Mouse (Mus musculus): ENCODE measurements around the gene Nhsl1.
A peak's percentile ranks its signal among the peaks of the same experiment; 100 is the strongest.
"Not testable (repeated sequence)": the region's sequence is repeated elsewhere in the genome, so short reads cannot be mapped to it uniquely, and the experiment has no call there.

The Nhsl1 gene

DNA sequence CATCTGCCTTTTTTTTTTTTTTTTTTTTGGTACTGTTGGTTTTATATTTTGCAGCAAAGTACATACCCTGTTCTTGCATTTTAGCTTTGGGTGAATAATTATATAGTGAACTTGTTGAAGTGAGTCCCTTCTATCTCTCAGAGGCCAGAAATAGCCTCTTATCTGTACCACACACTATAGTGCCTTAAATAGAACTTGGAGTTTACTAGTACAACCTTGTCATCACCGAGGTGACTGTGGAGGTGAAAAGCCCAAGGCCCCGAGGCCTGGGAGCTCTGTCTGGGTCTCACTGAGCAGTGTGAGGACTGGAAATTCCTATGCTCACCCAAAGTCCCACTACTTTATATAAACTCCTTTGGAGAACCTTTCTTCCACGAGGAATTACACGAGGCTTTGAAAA lies 128.5 kb downstream of the Nhsl1 start:
- no peak for DNase-seq

DNA sequence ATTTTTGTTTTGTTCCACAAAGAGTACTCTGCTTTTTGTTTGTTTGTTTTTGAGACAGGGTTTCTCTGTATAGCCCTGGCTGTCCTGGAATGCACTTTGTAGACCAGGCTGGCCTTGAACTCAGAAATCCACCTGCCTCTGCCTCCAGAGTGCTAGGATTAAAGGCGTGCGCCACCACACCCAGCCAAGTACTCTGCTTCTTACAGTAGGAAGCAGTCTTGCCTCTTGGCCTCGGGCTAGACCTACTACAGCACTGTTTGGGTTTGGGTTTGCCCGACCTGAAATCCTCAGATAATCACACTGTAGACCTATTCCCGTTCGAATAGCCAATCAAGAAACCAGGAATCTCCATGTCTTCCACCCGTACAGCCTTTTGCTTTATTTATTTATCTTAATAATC lies 130.1 kb downstream of the Nhsl1 start:
- DNase-seq = not testable (repeated sequence)

DNA sequence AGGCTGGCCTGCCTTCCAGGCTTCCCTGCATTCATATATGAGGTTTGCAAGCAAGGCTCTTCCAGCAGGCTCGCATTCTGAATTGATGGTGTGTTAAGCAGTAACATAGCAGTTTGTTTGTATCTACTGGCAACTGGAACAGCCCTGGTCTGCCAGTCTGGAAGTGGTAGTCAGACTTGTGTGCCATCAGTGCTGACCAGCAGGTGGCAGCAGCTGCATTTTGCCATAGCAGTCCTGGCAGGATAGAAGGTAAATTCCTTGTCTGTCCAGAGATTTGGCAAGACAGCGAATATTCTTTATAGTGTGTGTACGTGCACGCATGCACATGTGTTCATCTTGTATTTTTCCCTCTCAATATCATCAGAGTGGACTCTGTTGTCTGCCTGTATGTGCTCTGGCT lies 134.6 kb downstream of the Nhsl1 start:
- peak; percentile 77 to 89 for DNase-seq

GRCm38 (mm10) chr10:18454161-18454560 lies 135.4 kb downstream of the Nhsl1 start:
- no peak for DNase-seq

DNA sequence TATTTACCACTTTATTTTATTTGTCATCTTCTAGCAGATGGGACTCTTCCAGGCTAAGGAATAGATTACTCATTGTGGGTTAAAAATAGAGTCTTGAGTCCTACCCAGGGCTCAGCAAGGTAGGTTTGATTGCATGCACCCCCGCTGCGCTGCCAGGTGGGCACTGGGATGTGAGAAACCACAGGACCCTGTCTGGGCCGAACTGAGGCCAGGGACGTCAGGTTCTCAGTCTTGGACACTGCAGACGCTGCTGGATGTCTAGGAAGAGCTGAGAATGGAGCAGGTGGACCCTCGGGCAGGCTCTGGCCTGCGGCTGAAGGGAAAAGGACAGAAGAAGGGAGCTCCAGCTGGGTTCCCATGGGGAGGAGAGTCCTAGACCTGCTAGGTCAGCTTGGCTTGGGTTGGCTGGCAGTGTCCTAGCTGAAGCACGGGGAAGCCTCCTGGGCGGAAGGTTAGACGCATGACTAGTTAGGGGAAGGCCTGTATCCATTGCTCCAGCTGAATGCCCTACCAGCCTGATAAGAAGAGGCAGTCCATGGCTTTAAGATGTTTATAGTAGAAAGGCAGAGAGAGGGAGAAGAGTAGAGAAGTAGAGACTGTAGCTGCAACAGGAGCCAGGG lies 136.6 kb downstream of the Nhsl1 start:
- DNase-seq = peak in 1 of 2 experiments; percentile 39

DNA sequence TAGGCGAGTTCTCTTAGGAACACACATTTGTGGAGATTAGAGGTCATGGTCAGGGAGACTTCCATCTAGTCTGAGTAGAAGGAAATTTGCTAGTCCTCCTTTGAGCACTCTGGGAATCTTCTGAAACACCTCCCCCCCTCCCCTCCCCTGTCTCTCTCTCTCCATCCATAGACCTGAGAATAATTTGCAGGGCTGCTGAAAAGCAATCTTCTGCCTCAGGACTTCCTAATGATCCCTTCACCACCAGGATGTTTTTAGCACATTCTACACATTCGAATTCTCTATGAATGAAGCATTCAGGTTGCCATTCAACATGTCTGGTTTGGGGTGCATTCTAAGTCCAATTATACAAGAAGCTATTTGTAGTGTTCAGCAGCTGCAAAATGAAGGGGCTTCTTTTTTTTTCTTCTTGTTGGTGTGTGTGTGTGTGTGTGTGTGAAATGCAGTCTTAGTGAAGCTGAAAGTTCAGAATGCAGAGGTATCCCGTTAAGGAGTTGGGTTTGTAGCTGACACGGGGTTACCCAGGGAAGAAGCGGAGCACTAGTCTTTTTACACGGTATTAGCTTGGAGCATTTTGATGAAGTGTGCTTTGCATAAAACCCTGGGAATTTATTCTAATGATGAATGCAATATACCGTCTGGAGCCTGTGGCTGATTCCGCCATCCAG lies 139.2 kb downstream of the Nhsl1 start:
- no peak for DNase-seq

- DNase-seq = no peak
These were observed 142.6 kb downstream of the Nhsl1 start for GRCm38 (mm10) chr10:18461336-18461735.

DNA sequence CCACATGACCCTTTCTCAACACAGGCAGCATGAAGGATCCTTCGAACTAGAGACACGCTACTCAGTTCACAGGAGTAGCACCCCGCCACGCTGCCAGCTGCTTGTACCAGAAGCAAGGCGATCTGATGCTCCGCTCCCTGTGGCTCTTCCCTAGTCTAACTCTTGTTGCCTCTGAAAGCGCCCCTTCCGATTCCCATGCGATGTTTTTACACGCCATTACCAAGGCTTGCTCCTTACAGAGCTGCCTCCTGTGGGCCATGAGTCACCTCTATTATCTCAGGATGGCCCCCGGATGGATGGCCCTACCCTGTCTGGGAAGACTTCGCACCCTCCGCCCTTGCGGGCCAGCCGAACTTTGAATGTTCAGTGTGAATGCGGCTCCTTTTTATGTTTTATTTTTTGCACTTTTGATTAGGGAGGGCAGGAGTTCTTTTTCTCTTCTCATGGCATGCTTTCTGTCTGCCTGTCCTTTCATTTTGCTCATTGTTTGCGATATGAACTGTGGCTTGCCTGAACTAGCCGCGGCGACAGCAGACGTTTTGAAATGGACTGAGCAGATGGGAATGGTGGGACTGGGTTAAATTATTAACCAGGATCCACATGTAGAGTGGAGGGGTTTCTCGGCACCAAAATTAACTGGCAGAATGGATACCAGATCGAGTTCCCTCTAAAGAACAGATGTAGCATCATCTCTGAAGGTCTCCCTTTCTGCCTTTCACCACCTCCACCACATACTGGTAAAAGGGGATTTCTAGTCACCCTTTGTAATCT lies 144.5 kb downstream of the Nhsl1 start:
- no peak for DNase-seq

DNA sequence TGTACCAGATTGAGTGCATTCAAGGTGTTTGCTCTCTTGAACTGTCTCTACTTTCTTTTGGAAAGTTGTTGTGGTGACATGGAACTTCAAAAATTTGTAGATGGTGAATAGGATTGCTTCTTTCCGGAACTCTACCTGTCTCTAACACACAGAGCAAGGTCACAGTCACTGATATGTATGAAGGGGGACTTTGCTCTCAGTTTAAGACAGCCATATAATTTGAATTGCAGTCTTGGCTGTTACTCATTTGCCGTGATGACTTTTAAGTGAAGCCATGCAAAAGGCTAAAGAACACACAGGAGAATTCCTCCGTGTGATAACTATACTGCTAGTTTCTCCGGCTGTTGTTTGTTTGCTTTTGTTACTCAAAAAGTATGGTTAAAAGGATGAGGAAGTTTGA lies 149.6 kb downstream of the Nhsl1 start:
- DNase-seq = no peak

DNA sequence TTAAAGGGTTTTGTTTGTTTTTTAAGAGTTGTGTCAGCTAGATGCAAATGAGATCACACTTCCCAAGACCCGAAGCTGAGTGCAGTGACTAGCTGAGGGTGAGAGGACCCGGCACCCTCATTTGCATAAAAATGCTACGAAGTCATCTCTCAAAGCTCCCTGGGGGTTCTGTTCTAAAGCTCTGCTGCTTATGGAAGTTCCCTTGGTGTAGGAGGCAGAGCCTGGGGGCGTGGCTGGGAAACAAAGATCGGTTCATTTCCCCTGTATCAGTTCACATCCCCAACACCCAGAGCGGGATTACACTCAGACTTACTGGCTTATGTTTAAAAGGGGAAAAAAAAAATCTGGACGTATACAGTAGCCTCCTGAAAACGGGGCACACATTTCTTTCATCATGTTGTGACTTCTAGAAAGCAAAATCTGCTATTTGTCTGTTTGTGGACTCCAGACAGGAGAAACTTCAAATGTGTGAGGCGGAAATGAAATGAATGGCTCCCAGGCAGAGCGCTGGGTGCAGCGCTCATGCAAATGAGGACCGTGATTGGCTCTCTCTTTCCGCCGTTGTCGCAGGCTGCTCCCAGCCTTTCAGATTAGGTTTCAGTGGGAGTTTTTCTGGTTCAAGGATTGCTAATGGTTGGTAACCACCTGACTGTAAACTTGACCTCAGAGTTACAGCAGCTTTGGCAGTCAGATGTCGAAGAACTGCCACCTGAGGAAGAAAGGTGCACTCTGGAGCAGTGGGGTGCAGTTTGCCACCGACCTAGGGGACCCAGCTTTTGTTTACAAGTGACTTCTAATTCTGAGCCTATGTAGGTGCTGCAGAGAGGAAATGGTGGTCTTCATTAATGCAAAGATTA lies 150.7 kb downstream of the Nhsl1 start:
- peak; percentile 48 to 75 for DNase-seq

DNA sequence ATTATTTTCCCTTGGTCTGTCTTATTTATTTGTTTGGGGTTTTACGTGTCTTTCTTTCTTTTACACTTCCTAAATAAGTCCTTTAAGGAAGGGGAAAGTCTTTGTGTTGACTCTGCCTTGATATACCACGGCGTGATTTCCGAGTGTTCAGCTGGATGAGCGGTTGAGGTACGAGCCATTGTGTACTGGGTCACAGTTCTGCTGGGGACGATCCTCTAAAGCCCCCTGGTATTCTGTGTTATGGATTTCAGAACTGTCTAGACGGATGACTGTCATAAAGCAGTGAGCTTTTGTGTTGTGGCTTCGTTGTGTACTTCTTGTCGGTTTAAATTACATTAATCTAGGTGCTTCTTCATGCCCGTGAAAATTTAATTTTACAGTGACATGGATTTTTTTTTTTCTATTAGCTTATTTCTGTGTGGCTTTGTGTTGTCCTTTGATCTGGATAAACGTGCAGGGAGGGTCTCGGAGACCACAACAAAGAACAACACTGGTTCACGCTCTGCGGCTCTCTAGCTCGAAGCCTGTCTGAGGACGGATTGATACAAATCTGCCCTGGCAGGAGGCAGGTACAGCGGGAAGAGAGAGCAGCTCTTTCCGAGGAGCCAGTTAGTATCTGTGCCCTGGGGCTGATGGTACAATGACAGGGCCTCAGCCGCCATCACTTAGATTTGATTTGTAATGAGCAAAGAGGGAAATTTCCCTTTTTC lies 151.7 kb downstream of the Nhsl1 start:
- no peak for DNase-seq

DNA sequence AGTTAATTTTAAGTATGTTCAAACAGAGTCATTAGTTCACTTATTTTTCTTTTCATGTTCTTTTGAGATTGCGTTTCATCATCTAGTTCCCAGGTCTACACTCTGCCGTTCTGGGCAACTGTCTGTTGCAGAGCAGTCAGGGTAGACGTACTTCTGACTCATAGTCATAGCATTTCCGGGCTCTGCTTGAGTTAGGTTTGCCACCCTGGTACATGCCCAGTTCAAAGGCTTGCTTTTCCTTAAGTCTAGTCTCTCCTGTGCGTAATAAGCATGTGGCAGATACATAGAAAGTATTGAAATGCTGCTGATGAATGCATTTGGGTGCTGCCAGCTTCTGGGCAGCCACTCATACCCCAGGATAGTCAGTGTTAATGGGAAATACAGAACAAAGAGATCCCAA lies 152.9 kb downstream of the Nhsl1 start:
- DNase-seq = no peak

DNA sequence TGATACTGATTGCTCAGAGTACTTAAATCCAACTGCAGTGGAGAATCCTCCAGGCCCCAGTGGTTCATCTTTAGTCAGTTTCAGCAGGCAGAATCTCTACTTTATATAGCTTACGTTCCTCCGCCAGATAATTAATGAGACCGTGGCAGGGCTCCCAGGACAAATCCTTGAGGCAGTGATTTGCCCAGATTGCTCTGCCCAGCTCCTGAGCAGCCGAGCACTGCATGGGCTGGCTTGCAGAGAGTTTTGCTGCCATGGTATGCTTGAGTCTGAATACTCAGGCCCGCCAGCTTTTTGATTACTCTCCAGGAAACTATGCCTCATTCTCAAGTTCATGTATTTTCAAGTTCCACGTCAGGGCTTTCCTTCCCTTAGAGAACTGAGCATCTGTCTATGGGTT lies 156.3 kb downstream of the Nhsl1 start:
- DNase-seq = no peak

DNA sequence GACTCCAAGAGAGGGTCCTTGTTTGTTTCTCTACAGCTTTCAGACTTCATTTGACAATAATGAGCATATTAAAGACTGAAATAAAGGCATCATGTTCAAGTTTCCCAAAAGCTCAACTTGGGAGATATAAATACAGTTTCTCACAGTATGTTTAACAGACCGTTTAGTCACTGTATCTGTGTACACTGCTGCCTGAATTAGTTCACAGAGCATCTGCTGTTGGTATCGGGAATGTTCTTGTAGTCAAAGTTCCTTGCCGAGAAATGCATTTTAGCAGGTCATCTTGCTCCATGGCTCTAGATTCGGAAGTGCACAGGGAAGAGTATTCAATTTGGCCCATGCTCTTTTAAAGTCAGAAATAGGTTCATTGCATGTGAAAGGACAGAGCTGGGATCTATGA lies 159.5 kb downstream of the Nhsl1 start:
- DNase-seq = no peak

- DNase-seq = peak in 1 of 2 experiments; percentile 39
These were observed 160.5 kb downstream of the Nhsl1 start for GRCm38 (mm10) chr10:18479285-18479684.

DNA sequence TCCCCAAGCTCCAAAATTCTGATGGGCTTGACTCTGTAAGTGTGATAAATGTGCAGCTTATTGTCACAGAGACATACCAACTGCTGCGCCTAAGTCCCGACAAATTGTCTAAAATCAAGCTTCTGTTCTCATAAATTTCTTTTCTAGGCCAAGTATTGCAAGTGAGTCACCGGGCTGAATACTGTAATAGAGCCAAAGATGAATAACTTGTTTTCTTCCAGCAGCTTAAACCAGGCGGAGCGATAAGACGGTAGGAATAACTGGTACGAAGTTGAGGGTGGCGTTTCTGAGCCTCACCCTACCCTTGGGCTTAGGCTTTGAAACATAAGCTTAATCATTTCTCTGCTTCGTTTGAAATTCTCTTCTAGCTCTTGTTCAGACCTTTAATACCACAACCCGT lies 162.1 kb downstream of the Nhsl1 start:
- peak in 1 of 2 experiments; percentile 34 for DNase-seq

GRCm38 (mm10) chr10:18482558-18483141 lies 163.9 kb downstream of the Nhsl1 start:
- no peak for DNase-seq

- no peak for DNase-seq
These were observed 164.9 kb downstream of the Nhsl1 start for GRCm38 (mm10) chr10:18483658-18484057.

DNA sequence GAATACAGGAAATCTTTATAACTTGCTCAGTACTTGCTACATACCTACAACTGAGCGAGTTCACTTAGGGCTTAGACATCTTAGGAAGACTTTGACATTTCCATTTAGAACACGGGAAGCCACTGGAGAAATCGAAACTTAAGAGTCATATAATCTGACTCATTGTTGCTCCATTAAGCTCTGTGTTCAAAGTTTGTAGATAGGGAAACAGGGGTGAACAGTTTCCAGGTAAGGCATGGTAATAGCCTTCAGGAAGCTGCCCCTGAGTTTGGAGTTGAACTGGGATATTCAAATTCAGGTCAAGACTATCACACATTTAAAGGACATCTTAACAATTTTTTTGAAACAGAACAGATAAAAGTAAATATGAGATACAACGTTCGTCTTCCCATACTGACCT lies 165.9 kb downstream of the Nhsl1 start:
- no peak for DNase-seq

GRCm38 (mm10) chr10:18488239-18488803 lies 169.5 kb downstream of the Nhsl1 start:
- DNase-seq = peak; percentile 51 to 60

GRCm38 (mm10) chr10:18489936-18490335 lies 171.2 kb downstream of the Nhsl1 start:
- DNase-seq = no peak

DNA sequence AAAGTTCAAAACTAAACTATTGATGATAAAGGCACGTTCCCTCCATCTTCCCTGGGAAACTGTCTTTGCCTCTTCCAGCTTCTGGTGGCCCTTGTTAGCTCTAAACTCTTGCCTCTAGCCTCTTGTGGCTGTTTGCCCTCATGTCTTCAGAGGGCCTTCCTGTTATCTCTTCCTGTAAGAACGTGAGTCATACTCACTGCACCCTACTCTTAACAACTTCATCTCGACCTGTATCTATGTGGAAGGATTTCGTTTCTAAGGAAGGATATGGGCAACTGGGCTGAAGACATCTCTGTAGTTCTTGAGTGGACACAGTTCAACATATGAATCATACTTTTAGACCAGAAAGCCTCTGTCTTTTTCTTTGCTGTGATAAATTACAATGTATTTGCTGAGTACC lies 173.2 kb downstream of the Nhsl1 start:
- DNase-seq = no peak
